Mouse (Mus musculus) small intestine, adult 2 months (tissue): ENCODE measurements around the gene Tbc1d17.

ENCODE experiments used
- CTCF ChIP-seq: fragments of 200-500 bp; IDR thresholded peaks from 2 replicates; pipeline ENCODE4 v1.5.1; 2012; ENCODE audit warnings: low read depth, mild to moderate bottlenecking, control low read depth, inconsistent platforms, low read length, moderate library complexity, mixed read lengths; ENCODE audit not compliant: insufficient replicate concordance, insufficient read length; ENCODE audit errors: extremely low read depth
- POLR2A ChIP-seq: fragments of 200-500 bp; IDR thresholded peaks from 2 replicates; pipeline ENCODE4 v1.6.1; 2012; ENCODE audit warnings: low read depth, mild to moderate bottlenecking, control low read depth, inconsistent platforms, low read length, moderate library complexity

GRCm38 (mm10) chr7:44819391-44819790 lies 29.5 kb downstream of the Tbc1d17 start:
- TF ChIP-seq CTCF (no peak), POLR2A (no peak)
